Mouse (Mus musculus) cerebellum, postnatal 25 days (tissue): Measurements from ENCODE around the gene Colgalt2.

Experiments
- DNase-seq, 2 experiments: peaks; one replicate each; pipeline ENCODE4 v3.0.0; 2021; ENCODE audit warnings: mixed read lengths in 2 of 2

Colgalt2 gene

DNA sequence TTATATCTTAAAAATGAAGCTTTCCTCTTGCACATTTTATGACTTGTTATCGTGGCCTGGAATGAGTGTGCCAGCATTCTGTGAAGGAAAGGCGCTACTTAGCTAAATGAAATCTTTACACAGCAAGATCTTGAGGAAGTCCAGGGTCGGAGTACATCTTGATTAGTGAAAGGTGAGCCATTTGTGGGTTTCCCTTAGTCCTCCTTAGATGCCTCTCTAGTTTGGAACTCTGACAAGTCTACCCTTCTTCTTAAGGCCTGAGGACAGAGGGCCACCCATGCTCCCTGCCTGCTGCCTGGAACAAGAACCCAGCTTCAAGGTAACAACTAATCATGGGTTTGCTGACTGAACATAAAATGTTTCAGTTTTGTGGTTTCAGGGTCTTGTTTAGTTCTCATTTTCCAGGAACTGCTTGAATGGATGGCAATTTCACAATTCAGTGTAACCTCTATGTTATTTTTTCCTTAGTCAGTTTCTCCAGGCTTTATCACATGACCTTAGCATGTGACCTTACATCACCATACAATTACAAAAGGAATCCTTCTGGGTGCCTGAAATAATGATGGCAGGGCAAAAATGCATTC is 140.8 kb downstream of the Colgalt2 start:
- no peak for DNase-seq

DNA sequence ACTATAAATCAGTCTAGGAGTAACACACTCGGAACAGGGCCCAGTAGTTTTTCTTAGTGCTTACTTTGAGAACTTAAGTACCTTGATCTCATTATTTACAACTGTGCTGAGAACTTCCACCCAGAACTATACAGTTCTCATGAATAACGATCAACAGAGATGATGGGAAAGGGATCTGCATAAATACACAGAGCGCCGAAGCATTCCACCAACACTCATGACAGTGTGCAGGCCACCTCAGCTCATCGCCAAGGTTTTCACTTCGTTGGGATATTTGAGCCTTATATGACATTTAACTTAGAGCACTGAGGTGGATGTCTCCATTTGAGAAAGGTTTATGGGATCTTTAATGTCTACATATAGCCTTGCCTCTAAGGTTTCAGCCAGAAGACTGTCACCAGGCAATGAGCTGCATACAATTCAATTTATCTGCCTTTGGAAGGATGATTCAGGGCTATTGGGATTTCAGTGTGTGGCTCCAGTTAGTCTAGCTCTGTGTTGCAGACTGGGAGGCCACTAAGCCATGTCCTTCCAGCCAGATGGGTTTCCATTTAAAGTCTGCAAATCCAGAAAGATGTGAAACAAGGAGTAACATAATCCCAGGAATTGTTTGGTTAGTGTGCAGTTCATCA is 143.2 kb downstream of the Colgalt2 start:
- no peak for DNase-seq

DNA sequence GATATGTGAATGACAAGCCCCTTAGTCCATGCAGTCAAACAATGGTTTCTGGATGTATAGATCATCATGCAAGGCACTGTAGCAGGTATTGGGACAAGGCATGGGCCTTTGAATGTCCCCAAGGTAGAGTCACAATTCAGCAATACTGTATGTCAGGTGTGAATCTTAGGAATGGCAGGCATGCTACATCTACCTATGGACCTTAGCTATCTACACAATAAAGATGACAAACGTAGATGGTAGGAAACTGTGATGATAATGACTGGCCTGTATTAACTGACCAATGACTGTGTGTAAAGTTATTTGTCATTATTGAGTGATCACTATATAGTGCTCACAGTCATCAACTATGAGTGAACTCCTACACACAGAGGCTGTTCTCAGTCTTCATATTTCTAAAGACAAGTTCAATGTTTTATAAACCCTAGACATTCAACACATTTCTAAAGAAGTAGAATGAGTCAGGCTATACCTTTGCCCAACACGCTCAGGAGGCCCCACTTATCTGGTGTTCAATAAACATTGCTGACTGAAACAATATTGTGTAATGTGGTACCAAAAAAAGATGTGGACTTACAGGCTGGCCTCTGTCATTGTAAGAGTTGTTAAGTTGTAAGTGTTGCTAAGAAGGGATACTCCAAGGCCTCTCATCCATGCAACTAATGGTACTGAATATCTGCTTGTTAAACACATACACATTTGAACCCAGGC is 144.0 kb downstream of the Colgalt2 start:
- DNase-seq, result no peak

DNA sequence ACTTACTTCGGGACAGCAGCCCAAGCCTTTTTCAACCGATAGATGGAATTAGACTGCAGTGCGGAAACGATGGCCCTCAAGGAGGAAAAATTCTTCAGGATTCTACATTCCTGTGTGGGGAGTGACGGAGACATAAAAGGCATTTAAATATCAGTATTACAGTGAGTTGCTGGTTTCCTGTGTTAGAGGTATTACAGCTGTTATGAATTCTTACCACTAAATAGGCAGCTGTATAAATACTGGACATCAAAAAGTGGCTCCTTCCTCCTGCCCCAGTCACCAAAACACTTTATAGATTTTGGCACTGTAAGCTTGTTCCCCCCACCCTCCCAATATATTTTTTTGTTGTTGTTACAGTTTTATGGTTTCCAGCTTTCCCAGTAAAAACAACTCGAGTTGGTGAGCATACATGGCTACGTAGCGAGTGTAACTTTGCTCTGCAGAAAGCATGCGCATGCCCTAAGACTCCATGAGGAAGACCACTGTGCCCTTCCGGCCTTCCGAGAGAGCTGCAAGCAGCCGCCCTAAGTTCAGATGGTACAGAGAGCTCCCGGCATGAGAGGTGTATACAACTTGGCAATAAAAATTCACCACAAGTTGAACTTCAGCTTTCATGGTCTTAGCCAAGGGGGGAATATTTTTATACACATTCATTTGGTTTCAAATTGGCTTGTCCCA is 149.6 kb downstream of the Colgalt2 start:
- no peak for DNase-seq

DNA sequence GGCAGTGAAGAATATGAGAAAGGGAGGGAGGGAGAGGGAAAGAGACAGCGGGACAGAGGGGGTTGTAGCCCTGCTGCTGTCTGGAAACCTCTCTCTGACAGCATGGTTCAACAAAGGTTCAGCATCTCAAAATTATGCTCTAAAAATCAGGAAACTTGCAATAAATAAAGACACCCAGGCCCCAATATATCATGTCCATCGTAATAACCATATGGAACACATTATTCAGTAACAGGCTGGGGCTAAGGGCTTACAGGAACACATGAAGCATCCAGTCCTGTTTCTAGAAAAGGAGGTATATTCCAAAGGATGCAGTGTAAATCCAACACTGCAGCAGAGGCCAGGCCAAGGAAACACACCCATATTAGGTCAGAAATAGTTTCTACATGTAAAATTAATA is 150.9 kb downstream of the Colgalt2 start:
- no peak for DNase-seq

DNA sequence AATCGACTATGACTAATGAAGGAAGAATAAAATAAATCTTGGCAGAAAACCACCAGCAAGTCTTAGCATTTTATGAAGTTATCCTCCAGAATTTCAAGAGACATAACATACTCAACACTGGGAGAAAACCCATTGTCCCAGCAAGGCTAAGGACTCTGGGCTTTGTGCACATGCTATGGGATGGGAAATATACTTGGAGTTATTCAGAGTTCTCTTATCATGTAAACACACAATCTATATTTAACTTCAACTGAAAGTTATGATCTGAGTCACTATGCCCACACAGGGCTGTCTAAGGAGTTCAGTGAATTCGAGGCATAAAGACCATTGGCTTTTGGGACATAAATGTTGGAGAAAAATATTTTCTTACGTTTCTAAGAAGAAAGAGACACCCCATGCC is 151.3 kb downstream of the Colgalt2 start:
- DNase-seq, result no peak

DNA sequence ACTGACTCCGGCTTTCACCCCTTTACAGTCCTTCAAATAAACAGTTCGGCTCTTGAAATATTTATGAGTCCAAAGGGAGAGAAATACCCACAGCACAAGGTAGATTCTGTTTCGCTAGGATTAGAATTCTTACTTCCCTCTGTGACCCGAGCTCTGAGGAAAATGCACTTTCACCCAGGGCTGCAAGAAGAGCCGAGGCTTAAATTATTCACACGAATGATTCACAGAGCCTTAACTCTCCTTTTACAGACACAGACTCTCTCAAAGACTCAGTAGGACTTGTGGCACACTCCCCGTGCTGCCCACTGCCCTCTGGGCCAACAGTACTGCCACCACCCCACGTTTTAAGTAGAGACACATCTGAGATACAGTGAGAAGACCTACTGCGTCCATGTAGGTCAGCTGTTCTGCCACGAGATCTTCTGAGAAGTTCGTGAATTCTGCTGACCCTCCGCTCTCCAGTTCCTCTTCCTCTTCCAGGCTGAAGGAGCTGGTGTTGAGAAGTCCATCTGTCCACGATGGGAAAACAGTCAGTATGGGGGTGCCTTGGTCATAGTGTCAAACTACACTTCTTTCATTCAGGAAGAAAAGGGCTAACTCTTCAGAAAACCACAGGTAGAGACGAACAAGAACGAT is 154.4 kb downstream of the Colgalt2 start:
- no peak for DNase-seq

DNA sequence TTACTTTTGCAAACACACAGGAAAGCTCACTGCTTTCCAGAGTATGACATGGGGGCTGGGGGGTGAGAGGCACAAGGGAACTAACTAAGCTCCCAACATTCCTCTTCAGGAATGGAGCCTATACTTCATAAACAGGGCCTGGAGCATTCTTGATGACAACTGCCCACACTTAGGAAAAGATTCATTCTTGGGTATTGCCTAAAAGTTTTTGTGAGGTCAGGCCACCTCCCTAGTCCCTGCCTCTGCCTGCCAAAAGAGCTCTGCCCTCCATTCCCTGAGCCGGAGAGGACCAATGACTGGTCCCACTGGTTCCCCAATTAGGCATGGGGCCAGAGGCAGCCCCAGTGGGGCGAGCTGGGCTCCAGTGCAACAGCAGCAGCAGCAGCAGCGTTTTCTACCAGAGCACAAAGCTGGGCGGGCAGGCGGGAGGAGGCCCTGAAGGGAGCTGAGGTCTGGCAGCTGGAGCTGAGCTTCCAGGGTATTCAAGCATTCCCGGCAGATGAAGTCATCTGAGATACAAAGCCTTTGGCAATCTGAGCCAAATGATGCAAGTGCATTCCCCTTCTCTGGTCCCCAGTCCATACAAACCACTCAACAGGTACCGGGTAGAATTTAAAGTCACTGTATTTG is 156.4 kb downstream of the Colgalt2 start:
- peak in 1 of 2 experiments; percentile 21 for DNase-seq

DNA sequence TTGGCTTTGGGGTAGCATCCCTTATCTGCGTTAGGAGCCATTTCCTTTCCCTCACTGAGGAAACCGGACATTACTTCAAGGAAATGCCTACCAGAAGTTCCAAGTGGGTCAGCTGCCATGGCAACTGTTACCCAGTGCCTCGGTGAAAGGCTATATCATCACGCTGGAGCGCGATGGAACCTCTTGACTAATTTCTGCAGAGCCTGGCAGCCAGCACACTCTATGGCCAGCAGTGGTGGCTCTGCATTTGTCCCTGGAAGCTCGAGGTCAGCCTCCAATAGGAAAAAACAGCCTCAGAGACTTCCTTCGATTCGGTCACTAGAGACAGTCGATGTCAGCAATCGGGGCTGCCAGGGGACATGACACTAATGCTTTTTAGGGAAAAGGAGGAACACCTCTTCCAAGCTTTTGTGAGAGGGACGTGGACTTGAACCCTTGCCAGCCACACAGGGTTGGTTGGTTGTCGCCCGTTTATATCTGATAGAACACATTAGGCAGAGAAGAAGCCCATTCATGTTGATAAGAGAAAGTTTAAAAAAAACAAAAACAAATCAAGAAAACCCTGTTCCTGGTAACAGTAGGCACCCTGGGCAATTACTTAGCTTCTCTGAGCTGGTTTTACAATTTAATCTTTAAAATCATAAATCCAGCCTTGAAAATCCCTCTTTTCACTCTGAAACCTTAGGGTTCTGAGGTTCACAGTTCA is 157.1 kb downstream of the Colgalt2 start:
- DNase-seq, result peak in 1 of 2 experiments; percentile 20
